Mouse (Mus musculus) testis, adult 2 months (tissue): ENCODE measurements around the gene Gm42715.

Experiments used
- CTCF ChIP-seq: fragments of 200-500 bp; IDR thresholded peaks from 2 replicates; pipeline ENCODE4 v1.5.1; 2012; ENCODE audit warnings: low read depth, mild to moderate bottlenecking, inconsistent platforms, low read length, moderate library complexity; ENCODE audit not compliant: control insufficient read depth, insufficient read depth, insufficient replicate concordance
- POLR2A ChIP-seq: fragments of 200-500 bp; IDR thresholded peaks from 2 replicates; pipeline ENCODE4 v1.6.1; 2012; ENCODE audit warnings: low read depth, mild to moderate bottlenecking, inconsistent platforms, low read length, moderate library complexity; ENCODE audit not compliant: control insufficient read depth

GRCm38 (mm10) chr7:127515846-127516245 lies 3.5 kb upstream of the Gm42715 start:
- no peak for TF ChIP-seq CTCF
- no peak for TF ChIP-seq POLR2A
